Mouse (Mus musculus) central nervous system, embryonic 18 days (tissue): ENCODE data around the gene Prl7d1. TPM values are rescaled to one million over a fixed set of nuclear protein-coding genes. Genes with fewer than 3 reads are reported as not detected.

Source experiments
- polyA plus RNA-seq: library from polyadenylated mRNA; depleted of rRNA; stranded (reverse); fragments of >200 nt; gene quantifications from 2 replicates; pipeline ENCODE4 v1.2.3, GENCODE M21; 2012; rRNA removed

The Prl7d1 gene
- not detected in 2 replicates for polyA plus RNA-seq

DNA sequence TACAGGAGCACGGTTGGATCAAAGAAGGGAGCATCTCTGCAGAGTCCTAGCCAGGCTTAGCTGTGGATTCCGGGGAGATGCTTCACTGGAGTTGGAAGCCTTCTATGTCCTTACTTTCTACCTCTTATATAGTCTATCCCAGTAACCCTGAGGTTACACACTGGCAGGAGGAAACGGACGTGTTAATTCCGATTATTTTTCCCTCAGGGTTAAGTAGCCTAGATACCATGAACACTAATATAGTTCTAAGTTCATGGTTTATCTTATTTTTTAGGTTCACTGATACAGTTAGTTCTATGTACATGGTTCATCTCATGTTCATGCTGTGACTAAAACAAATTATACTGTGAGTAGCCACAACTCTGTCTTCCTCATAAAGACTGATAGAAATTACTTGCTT is at the start of gene Prl7d1:
Gene Prl7d1 (minus strand): TSS at position 101 of the 400 bp plus-strand sequence.

GRCm38 (mm10) chr13:27667936-27668335 is 48.6 kb downstream of the Prl7d1 start, which contains the start of gene Prl7a2:
Gene Prl7a2 (minus strand): TSS chr13:27668036.

Other genes with a start within 250 kb of the Prl7d1 start
- gene Prl8a8, start 203.5 kb downstream of the Prl7d1 start, polyA plus RNA-seq: not detected in 2 replicates
- not detected in 2 replicates for gene Prl8a9, start 152.1 kb downstream of the Prl7d1 start, polyA plus RNA-seq
- gene Prl8a1, start 134.6 kb downstream of the Prl7d1 start, polyA plus RNA-seq: not detected in 2 replicates
- gene Prl7b1, start 106.2 kb downstream of the Prl7d1 start, polyA plus RNA-seq: not detected in 2 replicates
- not detected in 2 replicates for gene Prl7a1, start 74.2 kb downstream of the Prl7d1 start, polyA plus RNA-seq
- not detected in 2 replicates for gene Prl7a2, start 48.7 kb downstream of the Prl7d1 start, polyA plus RNA-seq
- not detected in 2 replicates for gene Prl7c1, start 64.1 kb upstream of the Prl7d1 start, polyA plus RNA-seq
- gene Prl2a1, start 84.9 kb upstream of the Prl7d1 start, polyA plus RNA-seq: not detected in 2 replicates
- not detected in 2 replicates for gene Prl2c1, start 132.6 kb upstream of the Prl7d1 start, polyA plus RNA-seq